Mouse (Mus musculus): Measurements from ENCODE around the gene Lsm7.
"Not testable (repeated sequence)": the region's sequence is repeated elsewhere in the genome, so short reads cannot be mapped to it uniquely, and the experiment has no call there.

The Lsm7 gene

DNA sequence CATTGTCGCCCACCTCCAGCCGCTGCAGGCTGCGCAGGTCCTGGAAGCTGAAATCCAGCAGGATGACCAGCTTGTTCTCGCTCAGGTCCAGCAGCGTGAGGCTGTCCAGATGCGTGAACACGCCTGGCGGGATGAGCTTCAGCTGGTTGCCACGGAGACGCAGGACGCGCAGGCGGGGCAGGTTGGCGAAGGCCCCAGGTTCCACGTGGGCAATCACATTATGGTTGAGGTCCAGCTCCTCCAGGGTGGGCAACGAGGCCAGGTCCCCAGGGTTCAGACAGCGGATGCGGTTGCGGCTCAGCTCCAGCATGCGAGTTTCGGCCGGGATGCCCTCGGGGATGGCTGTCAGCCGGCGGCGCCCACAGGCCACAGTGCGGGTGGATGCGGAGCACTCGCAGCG lies 19.4 kb downstream of the Lsm7 start:
- DNase-seq, result no peak

DNA sequence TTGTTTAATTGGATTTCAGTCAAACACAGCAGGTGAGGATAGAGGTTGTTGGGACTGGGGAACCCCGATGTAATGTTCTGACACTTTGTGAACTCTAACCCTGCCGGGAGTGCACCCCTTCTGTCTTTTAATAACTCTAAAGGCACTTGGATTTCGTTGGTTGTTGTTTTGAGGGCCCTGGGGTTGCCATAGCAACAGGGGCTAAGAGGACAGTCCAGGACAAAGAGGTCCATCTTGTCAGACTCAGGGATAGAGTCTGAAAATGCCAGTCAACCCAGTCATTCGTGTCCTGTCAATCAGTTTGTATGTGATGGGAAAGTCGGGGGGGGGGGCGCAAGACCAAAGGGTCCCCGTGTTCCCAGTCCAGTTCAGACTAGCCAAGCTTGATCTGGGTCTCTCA lies 22.2 kb downstream of the Lsm7 start:
- no peak for DNase-seq

GRCm38 (mm10) chr10:80831136-80831535 lies 23.9 kb downstream of the Lsm7 start:
- no peak for DNase-seq

DNA sequence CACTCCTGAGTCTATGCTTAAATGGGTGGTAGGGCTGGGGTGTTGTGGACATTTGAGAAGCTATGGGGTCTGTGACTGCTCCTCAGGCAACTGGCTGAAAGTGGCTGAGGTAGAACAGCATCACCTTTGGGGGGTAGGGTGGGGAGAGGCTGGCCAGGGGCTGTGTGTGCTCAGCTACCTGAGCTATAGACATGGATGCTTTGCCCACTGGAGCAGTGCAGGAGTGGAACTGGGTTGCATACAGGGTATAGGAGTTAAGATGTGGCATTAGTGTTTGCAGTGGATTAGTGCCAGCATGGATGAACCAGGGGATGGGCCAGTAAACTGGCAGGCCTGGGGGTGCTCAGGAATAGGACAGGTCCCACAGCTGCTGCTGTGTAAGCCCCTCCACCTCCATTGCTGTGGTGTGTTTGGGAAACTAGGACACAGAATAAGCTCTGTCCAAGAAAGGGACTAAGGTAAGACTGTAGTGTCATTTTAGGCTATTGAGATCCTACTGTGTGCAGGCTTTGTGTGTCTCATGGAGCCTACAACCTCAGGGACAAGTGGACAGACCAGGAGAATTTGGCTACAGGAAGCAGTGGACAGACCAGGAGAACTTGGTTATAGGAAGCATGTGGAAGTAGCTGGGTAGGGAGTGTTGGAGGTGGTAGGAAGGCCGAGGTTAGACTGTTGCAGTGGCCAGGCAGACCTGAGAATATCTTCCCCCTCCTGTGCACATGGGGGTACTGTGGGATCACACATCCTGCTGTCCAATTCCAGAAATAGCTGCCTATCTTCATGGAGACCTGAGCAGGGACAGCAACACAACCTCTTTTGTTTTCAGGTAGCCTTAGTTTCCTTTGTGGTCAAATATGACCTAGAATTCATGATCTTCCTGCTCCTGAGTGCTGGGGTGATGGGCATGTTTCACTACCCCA lies 25.4 kb downstream of the Lsm7 start:
- no peak for DNase-seq

DNA sequence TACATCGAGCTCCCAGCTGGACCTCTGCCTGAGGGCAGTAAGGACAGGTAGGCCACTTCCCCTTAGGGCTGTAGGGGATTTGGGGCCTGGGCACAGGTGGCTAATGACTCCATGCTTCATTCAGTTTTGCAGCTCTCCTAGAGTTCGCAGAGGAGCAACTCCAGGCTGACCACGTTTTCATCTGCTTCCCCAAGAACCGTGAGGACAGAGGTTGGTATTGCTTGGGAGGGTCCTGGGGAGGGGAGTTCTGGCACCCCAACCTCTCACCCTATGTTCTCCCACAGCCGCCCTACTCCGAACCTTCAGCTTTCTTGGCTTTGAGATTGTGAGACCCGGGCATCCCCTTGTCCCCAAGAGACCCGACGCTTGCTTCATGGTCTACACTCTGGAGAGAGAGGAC lies 26.4 kb downstream of the Lsm7 start:
- not testable (repeated sequence) for DNase-seq

GRCm38 (mm10) chr10:80827870-80828420 lies 27.1 kb downstream of the Lsm7 start:
- no peak for DNase-seq

DNA sequence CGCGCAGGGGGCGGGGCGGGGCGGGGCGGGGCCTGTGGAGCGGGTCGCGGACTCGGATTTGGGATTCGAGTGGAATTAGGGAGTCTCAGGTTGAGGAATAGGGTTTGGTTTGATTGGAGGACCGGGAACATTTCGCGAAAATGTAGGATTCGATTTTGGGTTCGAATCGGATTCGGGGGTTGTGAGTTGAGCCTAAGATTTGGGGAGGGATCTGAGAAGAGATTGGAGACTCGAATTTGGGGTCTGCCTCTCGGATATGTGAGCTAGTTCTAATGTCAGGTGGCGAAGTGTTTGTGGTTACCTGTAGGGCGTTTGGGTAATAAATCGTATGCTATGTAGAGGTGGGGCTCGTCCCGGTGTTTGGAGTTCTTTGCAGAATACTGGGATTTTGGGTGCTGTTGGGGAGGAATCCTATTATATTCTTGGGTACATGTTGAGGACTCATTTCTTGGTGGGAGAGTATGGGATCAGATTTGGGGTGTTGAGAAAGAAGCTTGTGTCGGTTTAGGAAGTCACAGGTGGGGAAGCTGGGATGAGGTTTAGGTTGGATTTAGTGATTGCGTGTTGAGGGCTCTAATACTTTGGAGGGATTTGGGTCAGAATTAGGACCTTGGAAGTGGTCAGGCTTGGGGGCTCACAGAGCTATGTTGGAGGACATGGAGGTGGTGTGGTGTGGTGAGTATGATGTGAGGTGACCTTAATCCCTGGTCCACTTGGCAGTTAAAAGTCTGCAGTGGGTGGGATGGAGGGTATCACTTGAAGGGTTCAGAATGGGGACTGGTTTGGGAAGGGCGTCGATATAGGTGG lies 27.7 kb downstream of the Lsm7 start:
- no peak for DNase-seq

DNA sequence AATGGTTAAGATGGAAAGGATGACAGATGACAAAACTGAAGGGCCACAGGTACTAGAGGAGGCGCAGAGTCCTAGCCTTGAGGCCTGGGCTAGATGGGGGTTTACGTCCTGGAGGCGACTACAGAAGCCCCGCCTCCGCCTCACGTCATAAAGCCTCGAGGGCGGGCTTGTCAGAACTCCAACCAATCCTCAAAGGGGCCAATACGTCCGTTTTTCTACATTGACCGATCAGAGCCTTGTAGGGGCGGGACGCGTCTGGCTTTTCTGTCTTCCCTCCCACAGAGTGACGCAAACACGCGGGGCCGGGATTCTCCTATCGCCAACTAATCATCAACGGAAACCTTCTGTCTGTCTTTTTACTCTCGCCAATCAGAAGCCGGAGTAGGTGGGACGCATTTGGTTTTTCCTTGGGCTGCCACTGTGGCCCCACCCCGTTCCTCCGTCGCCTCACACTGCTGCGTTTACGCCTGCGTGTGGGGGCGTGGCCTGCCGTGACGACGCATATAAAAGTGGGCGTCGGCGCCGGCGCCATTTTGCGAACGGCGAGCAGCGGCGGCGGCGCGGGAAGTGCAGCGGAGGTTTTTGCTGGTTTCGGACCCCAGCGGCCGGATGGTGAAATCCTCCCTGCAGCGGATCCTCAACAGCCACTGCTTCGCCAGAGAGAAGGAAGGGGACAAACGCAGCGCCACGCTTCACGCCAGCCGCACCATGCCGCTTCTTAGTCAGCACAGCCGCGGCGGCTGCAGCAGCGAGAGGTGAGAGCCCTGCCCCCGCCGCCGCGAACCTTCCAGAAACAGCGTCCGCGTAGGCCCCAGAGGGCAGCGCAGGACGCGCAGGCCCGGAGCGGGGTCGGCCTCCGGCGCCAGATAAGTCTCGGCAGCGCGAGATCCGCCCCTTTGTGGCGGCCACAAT lies 28.6 kb downstream of the Lsm7 start, which contains the start of gene Oaz1:
TSS of gene Oaz1 (plus strand) at position 506 of the 912 bp plus-strand sequence.
- peak; percentile 96 to 98 for DNase-seq

DNA sequence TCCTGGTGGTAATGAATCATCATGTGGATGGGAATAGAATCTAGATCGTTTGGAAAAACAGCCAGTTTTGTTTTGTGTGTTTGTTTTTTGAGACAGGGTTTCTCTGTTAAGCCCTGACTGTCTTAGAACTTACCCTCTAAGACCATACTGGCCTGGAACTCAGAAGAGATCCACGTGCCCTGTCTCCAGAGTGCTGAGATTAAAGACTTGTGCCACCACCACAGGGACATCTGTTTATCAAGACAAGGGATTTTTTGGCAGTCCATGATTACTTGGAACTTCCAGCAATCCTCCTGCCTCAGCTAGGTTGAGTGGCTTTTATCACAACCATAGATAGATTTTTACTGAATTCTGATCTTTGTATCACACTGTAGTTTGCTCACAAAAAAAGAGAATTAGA lies 30.2 kb downstream of the Lsm7 start:
- no peak for DNase-seq

DNA sequence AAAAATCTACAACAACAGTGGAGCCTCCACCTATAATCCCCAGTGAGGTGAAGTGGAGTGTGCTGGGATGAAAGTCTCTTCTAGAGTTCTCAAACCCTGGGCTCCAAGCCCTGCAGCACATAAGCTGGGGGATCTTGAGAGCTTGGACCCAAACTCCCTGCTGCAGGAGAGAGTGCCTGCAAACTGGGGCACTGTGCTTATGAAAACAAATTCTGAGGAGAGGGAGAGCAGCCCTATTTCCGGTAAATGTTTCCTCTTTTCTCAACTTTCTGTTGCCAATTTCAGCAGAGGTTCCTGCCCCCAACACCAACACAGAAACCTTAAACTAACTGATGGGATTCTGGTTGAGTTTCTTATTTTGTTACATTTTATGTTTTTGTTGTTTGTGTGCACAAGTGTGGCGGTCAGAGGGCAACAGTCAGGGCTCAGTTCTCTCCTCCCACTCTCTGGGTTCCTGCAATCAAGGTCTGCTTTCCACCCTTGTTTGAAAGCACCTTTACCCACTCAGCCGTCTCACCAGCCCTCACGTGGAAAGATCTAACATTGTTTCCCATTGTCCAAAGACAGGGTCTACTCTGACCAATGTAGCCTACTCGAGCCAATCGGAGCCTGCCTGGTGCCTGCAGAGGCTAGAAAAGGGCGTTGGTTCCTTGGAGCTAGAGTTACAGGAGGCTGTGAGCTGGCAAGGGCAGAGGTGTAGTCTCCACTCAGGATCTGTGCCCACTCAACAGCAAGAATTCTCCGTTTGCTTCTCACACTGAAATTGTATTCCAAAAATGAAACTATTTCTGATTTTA lies 31.0 kb downstream of the Lsm7 start:
- DNase-seq, result no peak

- DNase-seq, result no peak
These were observed 31.7 kb downstream of the Lsm7 start for GRCm38 (mm10) chr10:80823316-80823715.

- DNase-seq, result no peak
These were observed 32.5 kb downstream of the Lsm7 start for GRCm38 (mm10) chr10:80822528-80822927.

DNA sequence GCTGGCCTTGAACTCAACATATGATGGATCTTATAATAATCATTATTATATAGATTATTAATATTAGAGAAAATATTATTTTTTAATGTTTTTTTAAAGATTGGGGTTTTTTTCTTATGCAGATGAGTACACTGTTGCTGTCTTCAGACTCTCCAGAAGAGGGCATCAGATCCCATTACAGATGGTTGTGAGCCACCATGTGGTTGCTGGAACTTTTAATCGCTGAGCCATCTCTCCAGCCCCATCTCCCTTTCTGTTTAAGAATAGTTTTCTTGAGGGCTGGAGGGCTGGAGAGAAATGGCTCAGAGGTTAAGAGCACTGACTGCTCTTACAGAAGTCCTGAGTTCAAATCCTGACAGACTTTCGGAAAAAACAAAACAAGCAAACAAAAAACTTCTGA lies 33.0 kb downstream of the Lsm7 start:
- peak in 1 of 2 experiments; percentile 56 for DNase-seq

- no peak for DNase-seq
These were observed 35.6 kb downstream of the Lsm7 start for GRCm38 (mm10) chr10:80819406-80819805.

- no peak for DNase-seq
These were observed 36.3 kb downstream of the Lsm7 start for GRCm38 (mm10) chr10:80818599-80819281.

GRCm38 (mm10) chr10:80817955-80818354 lies 37.1 kb downstream of the Lsm7 start:
- DNase-seq, result not testable (repeated sequence)

- no peak for DNase-seq
These were observed 37.8 kb downstream of the Lsm7 start for GRCm38 (mm10) chr10:80817164-80817563.

DNA sequence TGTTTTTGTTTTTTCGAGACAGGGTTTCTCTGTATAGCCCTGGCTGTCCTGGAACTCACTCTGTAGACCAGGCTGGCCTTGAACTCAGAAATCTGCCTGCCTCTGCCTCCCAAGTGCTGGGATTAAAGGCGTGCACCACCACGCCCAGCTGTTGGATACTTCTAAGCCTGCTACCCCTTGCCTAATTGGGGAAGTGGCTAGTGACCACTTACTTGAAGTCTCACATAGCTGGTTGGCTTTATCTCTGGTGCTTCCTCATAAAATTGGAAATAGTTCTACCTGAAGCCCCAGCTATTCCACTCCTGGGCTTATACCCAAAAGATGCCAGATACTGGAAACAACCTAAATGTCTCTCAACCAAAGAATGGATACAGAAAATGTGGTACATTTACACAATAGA lies 38.7 kb downstream of the Lsm7 start:
- not testable (repeated sequence) for DNase-seq

GRCm38 (mm10) chr10:80814800-80815199 lies 40.2 kb downstream of the Lsm7 start:
- DNase-seq, result no peak

DNA sequence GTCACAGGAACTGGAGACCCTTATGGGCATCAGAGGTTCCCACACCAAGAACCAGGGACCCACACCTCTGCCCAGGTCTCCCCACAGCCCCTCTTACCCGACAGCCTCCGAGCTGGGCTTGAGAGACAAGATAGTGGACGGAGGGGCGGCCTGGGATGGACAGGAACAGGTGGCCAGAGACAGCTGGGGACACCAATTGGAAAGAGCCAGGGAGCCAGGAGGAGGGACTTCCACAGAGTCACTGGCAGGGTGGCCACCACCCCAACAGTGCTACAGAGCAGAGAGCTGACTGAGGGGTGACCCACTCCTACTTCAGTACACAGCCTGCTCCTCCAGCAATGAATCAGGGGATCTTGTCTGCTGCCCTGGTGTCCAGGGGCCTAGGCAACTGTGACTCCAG lies 41.6 kb downstream of the Lsm7 start, which contains the start of gene Jsrp1:
TSS of gene Jsrp1 (minus strand) at position 133 of the 400 bp plus-strand sequence.
- no peak for DNase-seq

Measured in cerebellum, postnatal 36 days (tissue).